Mouse (Mus musculus) bone marrow macrophage, adult 2 months (primary cell): ENCODE measurements around the gene Rfx4.

ENCODE experiments used
- CTCF ChIP-seq: IDR thresholded peaks from 2 replicates; pipeline ENCODE4 v1.5.1; 2012; ENCODE audit warnings: low read depth, mild to moderate bottlenecking, low read length, moderate library complexity
- POLR2A ChIP-seq: IDR thresholded peaks from 2 replicates; pipeline ENCODE4 v1.6.1; 2012; ENCODE audit warnings: mild to moderate bottlenecking, low read depth, low read length, borderline replicate concordance

DNA sequence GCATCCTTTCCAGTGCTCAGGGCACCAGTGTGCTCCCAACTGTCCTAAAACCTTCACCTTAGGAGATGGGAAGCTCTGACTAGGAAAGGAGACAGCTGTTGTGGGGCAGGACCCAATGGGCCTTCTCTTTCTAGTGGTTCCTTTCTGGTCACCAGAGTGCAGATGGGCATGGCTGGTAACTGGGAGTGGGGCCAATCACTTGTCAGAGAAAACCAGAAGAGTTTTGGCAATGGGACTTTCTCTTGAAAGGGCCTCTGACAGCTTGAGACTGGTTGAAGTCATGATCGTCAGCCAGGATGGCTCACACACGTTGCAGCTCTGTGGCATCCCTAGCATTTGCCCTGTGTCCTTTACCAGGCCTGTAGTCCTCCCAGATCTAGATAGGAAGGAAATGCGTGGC lies 152.1 kb downstream of the Rfx4 start:
- TF ChIP-seq CTCF = no peak
- no peak for TF ChIP-seq POLR2A
